Mouse (Mus musculus) gastrocnemius, adult 18-20 months (tissue): ENCODE data around the gene Nom1. TPM values are rescaled to one million over a fixed set of nuclear protein-coding genes. Genes with fewer than 3 reads are reported as not detected.
"Not testable (repeated sequence)": the region's sequence is repeated elsewhere in the genome, so short reads cannot be mapped to it uniquely, and the experiment has no call there.

ENCODE experiments used
- DNase-seq: peaks from one replicate; pipeline ENCODE4 v3.0.0; 2021; ENCODE audit warnings: low spot score
- long read RNA-seq, 2 experiments: library from polyadenylated mRNA; stranded (forward); transcript quantifications; one replicate each; pipeline ENCODE4 v2.0.0; 2021
- total RNA-seq, 2 experiments: library from RNA; stranded (reverse); gene quantifications; 2 replicates each; pipeline ENCODE4 v1.2.3; 2021

Nom1 gene
- 10 to 100 TPM; 10.8 to 11.7 TPM for total RNA-seq
- long read RNA-seq, experiment 1, full-length matches to known transcripts = 15 of 21 reads
- long read RNA-seq, experiment 1, partial matches to known transcripts = 4 of 21 reads
- long read RNA-seq, experiment 1, other reads (novel, unspliced or antisense) = 2 of 21 reads
- long read RNA-seq, experiment 2, full-length matches to known transcripts = 25 of 38 reads
- long read RNA-seq, experiment 2, partial matches to known transcripts = 4 of 38 reads
- long read RNA-seq, experiment 2, other reads (novel, unspliced or antisense) = 9 of 38 reads

GRCm38 (mm10) chr5:29434228-29434871 lies at the start of gene Nom1:
Nom1 (plus strand) TSS chr5:29434664.
- DNase-seq = peak; percentile 87

- no peak for DNase-seq
These were observed 46.9 kb upstream of the Nom1 start for GRCm38 (mm10) chr5:29387591-29387990.

- DNase-seq = peak; percentile 45
These were observed 46.1 kb upstream of the Nom1 start for GRCm38 (mm10) chr5:29388181-29388943.

- DNase-seq = peak; percentile 81
These were observed 45.3 kb upstream of the Nom1 start for GRCm38 (mm10) chr5:29388944-29389765.

DNA sequence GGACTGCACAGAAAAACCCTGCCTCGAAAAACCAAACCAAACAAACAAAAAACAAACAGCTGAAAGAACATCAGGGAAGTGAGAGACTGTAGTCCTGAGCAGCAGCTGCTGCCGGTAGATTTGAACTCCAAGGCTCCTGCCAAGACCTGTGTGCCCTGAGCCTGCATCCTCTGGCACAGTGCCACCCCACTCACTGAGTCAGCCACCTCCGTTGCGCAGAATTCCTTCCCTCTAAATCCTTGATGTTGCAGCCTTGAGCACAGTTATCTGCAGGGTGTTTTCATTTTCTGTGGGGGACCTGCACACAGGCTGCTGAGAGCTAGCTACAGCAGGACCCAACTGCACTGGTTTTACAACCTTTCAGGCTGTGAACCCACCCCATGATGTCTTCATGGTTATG lies 36.0 kb upstream of the Nom1 start:
- no peak for DNase-seq

- no peak for DNase-seq
These were observed 23.6 kb upstream of the Nom1 start for GRCm38 (mm10) chr5:29410854-29411253.

DNA sequence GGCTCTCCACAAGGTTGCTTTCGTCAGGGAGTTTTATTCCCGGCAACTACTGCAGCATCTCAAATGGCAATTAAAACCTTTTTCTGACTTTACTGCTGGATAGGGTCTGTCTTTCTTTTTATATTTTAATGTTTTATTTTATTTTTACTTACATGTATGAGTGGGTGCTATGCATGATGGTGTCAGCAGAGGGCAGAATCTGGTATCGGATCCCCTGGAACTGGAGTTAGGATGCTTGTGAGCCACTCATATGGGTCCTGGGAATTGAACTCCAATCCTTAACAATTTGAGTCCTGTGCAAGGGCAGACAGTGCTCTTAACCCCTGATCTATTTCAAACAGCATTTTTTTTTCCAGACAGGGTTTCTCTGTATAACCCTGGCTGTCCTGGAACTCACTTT lies 21.4 kb upstream of the Nom1 start:
- no peak for DNase-seq

GRCm38 (mm10) chr5:29423330-29423729 lies 11.1 kb upstream of the Nom1 start:
- DNase-seq = not testable (repeated sequence)

- peak; percentile 14 for DNase-seq
These were observed 451 bp downstream of the Nom1 start for GRCm38 (mm10) chr5:29434872-29435358.

DNA sequence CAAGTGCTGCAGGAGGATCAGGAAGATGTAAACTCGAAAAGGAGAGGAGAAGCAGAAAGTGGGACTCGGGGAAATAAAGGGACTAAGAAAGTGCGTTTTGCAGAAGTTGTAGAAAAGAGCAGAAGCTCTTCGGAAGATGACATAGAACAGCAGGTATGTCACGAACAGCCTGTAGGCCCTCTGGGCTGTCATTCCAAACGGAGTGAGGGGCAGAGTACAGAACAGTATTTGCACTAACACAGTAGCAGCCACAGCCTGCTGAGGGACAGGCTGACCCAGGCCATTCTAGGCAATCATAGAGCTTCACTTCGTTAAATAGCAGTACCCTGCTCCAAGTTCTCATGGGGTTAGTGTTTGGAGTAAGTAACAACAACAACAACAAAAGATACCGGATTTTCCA lies 1.0 kb downstream of the Nom1 start:
- DNase-seq = no peak

GRCm38 (mm10) chr5:29436728-29437127 lies 2.3 kb downstream of the Nom1 start:
- not testable (repeated sequence) for DNase-seq

DNA sequence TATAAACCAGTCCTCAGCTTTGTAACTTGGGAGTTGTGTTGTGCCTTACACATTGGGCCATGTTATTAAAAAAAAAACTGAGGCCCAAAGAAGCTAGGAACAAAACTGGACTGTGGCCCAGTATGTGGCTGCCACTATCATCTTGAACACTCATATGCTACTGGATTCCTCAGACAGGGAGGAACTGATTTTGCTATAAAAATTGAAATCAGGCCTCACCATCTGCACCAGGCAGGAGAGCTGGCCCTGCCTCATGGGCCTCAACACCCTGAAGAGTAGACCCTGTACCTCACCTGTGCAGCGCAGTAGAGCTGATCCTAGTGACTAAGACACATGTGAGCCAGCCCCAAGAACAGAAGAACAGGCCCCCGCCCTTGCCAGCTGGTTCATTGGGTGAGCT lies 10.8 kb downstream of the Nom1 start:
- no peak for DNase-seq

GRCm38 (mm10) chr5:29452352-29452751 lies 17.9 kb downstream of the Nom1 start:
- DNase-seq = no peak

- DNase-seq = no peak
These were observed 22.6 kb downstream of the Nom1 start for GRCm38 (mm10) chr5:29456895-29457656.

DNA sequence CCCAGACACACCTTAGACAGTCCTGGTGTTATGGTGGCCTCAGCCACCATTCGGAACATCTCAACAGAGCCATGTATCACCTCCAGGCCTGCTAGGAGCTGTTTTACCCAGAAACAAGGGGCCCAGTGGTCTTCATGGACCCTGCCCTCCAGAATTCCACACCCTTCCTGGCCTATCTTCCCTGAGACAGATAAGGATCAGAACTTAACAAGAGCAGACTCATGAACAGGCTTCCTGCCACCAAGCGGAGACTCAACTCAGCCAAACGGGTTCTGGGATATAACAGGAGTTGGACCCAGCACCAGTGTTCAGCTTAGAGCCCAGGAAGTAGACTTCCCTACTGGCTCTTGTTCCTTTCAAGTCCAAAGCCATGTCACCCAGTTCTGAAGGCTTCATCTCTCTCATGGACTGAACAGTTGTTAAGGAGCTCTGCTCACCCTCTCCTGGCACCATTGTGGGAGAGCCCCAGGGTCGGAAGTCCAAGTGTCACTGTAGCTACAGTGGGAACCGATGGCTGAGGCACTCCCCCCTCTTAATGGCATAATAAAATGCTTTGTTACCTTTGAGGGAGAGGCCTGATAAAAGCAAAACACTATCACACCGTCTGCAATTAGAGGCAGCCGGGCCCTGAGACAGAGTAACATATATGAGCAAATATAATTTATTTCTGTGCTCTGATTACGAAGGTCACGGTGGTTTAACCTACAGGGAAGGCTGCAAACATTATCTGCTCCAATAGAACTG lies 28.7 kb downstream of the Nom1 start:
- DNase-seq = no peak

- no peak for DNase-seq
These were observed 33.3 kb downstream of the Nom1 start for GRCm38 (mm10) chr5:29467489-29468350.

DNA sequence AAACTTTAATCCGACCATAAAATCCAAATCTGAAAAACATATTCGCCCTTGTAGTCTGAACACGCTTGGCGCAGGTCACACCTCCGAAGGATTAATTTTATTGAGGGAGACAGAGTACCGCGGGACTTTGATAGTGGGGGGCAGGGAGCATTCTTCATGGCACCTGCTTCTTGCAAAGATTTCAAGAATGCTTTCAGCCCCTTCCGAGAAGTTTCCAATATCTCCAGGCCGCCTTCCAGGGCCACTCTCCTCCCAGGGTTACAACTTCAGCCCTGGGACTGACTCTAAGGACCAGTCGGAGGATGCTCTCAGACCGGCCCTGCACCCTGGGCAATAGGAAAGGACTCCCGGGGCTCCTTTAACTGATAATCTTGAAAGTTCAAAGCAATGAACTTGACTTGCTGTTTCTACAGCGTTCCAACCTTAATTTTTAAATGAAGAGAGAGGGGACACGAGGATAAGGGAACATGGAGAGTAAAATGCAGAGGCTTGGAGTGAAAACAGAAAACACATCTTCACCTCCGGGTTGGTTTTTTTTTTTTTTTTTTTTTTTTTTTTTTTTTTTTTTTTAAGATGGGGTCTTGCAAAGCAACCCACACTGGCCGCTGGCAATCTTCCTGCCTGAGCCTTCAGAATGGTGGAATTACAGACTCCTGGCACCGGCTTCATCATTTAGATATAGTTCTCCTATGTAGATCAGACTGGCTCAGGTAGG lies 34.0 kb downstream of the Nom1 start:
- no peak for DNase-seq

- DNase-seq = no peak
These were observed 35.0 kb downstream of the Nom1 start for GRCm38 (mm10) chr5:29469501-29469900.
